Mouse (Mus musculus) C2C12 (cell line): Measurements from ENCODE around the gene Gp1ba. TPM values are rescaled to one million over a fixed set of nuclear protein-coding genes. Genes with fewer than 3 reads are reported as not detected.

ENCODE experiments used
- H3K27me3 ChIP-seq: one replicate; pipeline ENCODE4 v1.6.1; 2011; ENCODE audit not compliant: control insufficient read depth, insufficient read depth, insufficient read length
- H3K36me3 ChIP-seq: one replicate; pipeline ENCODE4 v1.6.1; 2011; ENCODE audit not compliant: control insufficient read depth, insufficient read depth
- H3K4me3 ChIP-seq: one replicate; pipeline ENCODE4 v1.5.1; 2011; ENCODE audit warnings: mild to moderate bottlenecking, control low read depth; ENCODE audit not compliant: poor library complexity, insufficient read depth, severe bottlenecking
- H3K79me2 ChIP-seq: one replicate; pipeline ENCODE4 v1.6.1; 2011; ENCODE audit not compliant: control insufficient read depth, insufficient read depth
- H3K79me3 ChIP-seq: one replicate; pipeline ENCODE4 v1.6.1; 2011; ENCODE audit warnings: low read depth, control low read depth
- H3ac ChIP-seq: one replicate; pipeline ENCODE3; 2011; ENCODE audit warnings: low read depth; ENCODE audit not compliant: control insufficient read depth, insufficient read length
- CEBPB ChIP-seq: IDR thresholded peaks from one replicate; pipeline ENCODE4 v1.6.1; 2011; ENCODE audit warnings: low read depth, mild to moderate bottlenecking, control low read depth, moderate library complexity
- CTCF ChIP-seq: IDR thresholded peaks from one replicate; pipeline ENCODE4 v1.5.1; 2011; ENCODE audit not compliant: control insufficient read depth, insufficient read depth, insufficient read length
- FOSL1 ChIP-seq: IDR thresholded peaks from one replicate; pipeline ENCODE4 v1.8.0; 2011; ENCODE audit warnings: mild to moderate bottlenecking, low read length; ENCODE audit not compliant: poor library complexity, insufficient read depth, severe bottlenecking
- MAX ChIP-seq: IDR thresholded peaks from one replicate; pipeline ENCODE4 v1.6.1; 2011; ENCODE audit warnings: mild to moderate bottlenecking, control low read depth
- MYOD1 ChIP-seq: IDR thresholded peaks from one replicate; pipeline ENCODE4 v1.6.1; 2011; ENCODE audit warnings: low read depth; ENCODE audit not compliant: control insufficient read depth, insufficient read length
- MYOG ChIP-seq: IDR thresholded peaks from one replicate; pipeline ENCODE4 v1.6.1; 2011; ENCODE audit not compliant: control insufficient read depth, insufficient read length; ENCODE audit errors: extremely low read depth
- USF1 ChIP-seq: IDR thresholded peaks from one replicate; pipeline ENCODE4 v1.6.1; 2011; ENCODE audit warnings: low read depth, mild to moderate bottlenecking, control low read depth, moderate library complexity
- polyA plus RNA-seq: library from polyadenylated mRNA; unstranded; fragments of >200 nt; fragmentation: generic; extraction: Trizol; gene quantifications from one replicate; pipeline ENCODE4 v1.2.1, GENCODE M21; 2012; ENCODE audit warnings: missing spikeins

Gp1ba gene
- polyA plus RNA-seq, 1 experiment: 0.13 TPM

- H3K4me3 ChIP-seq: peak within 1 kb of the TSS; percentile 76
- H3K79me2 ChIP-seq: peaks cover 41% of the 10 kb centered on the region
- H3K27me3 ChIP-seq: no peaks in the 10 kb centered on the region
- peak within 1 kb of the TSS; percentile 92 for H3ac ChIP-seq
- peaks cover 20% of the 10 kb centered on the region for H3K79me3 ChIP-seq
- TF ChIP-seq CTCF (no peak), FOSL1 (no peak), USF1 (no peak), CEBPB (no peak), MYOD1 (no peak)
- H3K36me3 ChIP-seq: peaks cover 32% of the 10 kb centered on the region
These were observed 30.0 kb downstream of the Gp1ba start, which contains the start of gene Spag7 for GRCm38 (mm10) chr11:70668771-70669505. Gene Spag7, minus strand, starts transcription at chr11:70669416.

GRCm38 (mm10) chr11:70669582-70670345 is 30.8 kb downstream of the Gp1ba start:
- Histone ChIP-seq H3ac (peak overlapping the region; percentile 92), H3K4me3 (peak overlapping the region; percentile 76), H3K79me2 (peaks cover 41% of the 10 kb centered on the region), H3K79me3 (peaks cover 20% of the 10 kb centered on the region), H3K27me3 (no peaks in the 10 kb centered on the region), H3K36me3 (peaks cover 26% of the 10 kb centered on the region)
- TF ChIP-seq CTCF (peak; percentile 34), CEBPB (no peak)

- H3K4me3 ChIP-seq: peak overlapping the region; percentile 76
- H3K79me2 ChIP-seq: peaks cover 34% of the 10 kb centered on the region
- H3K27me3 ChIP-seq: no peaks in the 10 kb centered on the region
- peaks cover 20% of the 10 kb centered on the region for H3K36me3 ChIP-seq
- H3ac ChIP-seq: no peak overlapping the region
- peaks cover 20% of the 10 kb centered on the region for H3K79me3 ChIP-seq
- TF ChIP-seq CTCF: no peak
- TF ChIP-seq MAX: no peak
These were observed 31.6 kb downstream of the Gp1ba start for GRCm38 (mm10) chr11:70670483-70670882.

- TF ChIP-seq USF1 (peak; percentile 7), CEBPB (no peak)
- H3K27me3 ChIP-seq: no peaks in the 10 kb centered on the region
- peaks cover 28% of the 10 kb centered on the region for H3K36me3 ChIP-seq
- no peak overlapping the region for H3ac ChIP-seq
- no peak overlapping the region for H3K4me3 ChIP-seq
- peaks cover 24% of the 10 kb centered on the region for H3K79me2 ChIP-seq
- H3K79me3 ChIP-seq: peaks cover 16% of the 10 kb centered on the region
These were observed 32.6 kb downstream of the Gp1ba start for GRCm38 (mm10) chr11:70671333-70672047.

- Histone ChIP-seq H3K27me3 (no peaks in the 10 kb centered on the region), H3K79me2 (peaks cover 8% of the 10 kb centered on the region), H3K4me3 (no peak overlapping the region), H3ac (no peak overlapping the region), H3K79me3 (peaks cover 2% of the 10 kb centered on the region), H3K36me3 (peaks cover 39% of the 10 kb centered on the region)
- no peak for TF ChIP-seq CEBPB
- no peak for TF ChIP-seq MYOG
- no peak for TF ChIP-seq FOSL1
- TF ChIP-seq CTCF: no peak
- TF ChIP-seq MAX: no peak
- no peak for TF ChIP-seq MYOD1
- TF ChIP-seq USF1: no peak
These were observed 35.1 kb downstream of the Gp1ba start for GRCm38 (mm10) chr11:70674014-70674413.

GRCm38 (mm10) chr11:70674501-70674900 is 35.6 kb downstream of the Gp1ba start:
- Histone ChIP-seq H3K4me3 (no peak overlapping the region), H3K79me3 (peaks cover 2% of the 10 kb centered on the region), H3K79me2 (peaks cover 7% of the 10 kb centered on the region), H3K27me3 (no peaks in the 10 kb centered on the region), H3ac (no peak overlapping the region), H3K36me3 (peaks cover 43% of the 10 kb centered on the region)
- TF ChIP-seq MAX (no peak), CEBPB (no peak), CTCF (no peak), MYOG (no peak), FOSL1 (no peak), USF1 (no peak), MYOD1 (no peak)
